Mouse (Mus musculus): ENCODE results near the gene Gm5108. TPM values are rescaled to one million over a fixed set of nuclear protein-coding genes. Genes with fewer than 3 reads are reported as not detected.

Gene Gm5108
- polyA plus RNA-seq, 1 experiment from 2014 or later: not detected

DNA sequence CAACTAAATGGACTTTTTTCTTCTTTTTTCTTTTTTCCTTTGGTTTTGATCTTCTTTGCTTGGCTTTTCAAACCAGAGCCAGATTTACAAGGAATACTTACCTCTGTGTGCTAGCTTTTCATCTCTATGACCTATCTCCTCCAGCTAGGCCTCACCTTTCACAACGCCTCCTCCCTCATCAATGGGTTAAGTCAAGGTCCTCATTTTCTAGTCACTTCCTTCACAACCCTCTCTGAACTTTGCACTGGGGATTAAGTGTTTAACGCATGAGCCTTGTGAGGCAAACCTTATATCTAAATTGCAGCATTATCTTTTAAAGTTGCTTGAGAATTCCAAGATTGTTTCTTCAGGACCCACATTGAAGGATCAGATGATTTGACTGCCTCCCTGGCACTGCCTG lies 63.0 kb downstream of the Gm5108 start:
- no peak overlapping the region for H3K27ac ChIP-seq

DNA sequence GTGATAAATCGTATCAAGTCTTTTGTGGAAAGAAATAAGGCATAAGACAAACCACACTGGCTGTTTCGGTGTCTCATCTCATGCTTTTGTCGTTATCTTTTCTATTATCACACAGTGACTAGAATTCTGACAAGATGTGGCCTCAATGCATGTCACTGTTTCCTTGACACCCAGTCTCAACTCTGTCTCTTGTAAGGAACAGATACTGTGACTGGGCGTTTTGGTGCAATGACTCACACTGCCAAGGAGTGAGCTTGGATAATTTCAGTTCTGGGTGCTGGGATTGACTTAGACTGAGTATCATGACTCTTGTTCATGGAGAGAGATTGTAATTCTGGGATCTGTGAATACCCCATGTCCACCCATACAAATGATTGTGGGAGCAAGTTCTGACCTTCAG lies 65.6 kb downstream of the Gm5108 start:
- no peaks in the 10 kb centered on the region for H3K9me3 ChIP-seq (replicated peaks; ENCODE audit: low read length)

More for the DNA sequence above, 63.0 kb downstream of the Gm5108 start:
- no peaks in the 10 kb centered on the region for H3K4me1 ChIP-seq (replicated peaks; ENCODE audit: insufficient read depth, low read length)
- H3K9me3 ChIP-seq (replicated peaks; ENCODE audit: low read length): no peaks in the 10 kb centered on the region
- no peak overlapping the region for H3K4me3 ChIP-seq (replicated peaks; ENCODE audit: low read depth, low read length)
- DNase-seq (ENCODE audit: low spot score) (no peak), ATAC-seq (replicated peaks; ENCODE audit: low FRiP score, low read depth) (no peak)
- H3K4me2 ChIP-seq (ENCODE audit: low read length): no peak overlapping the region
- no peaks in the 10 kb centered on the region for H3K36me3 ChIP-seq (ENCODE audit: insufficient read depth, low read length)
- TF ChIP-seq CTCF (IDR thresholded peaks at IDR 0.05; ENCODE audit: low read depth): no peak
- H3K27me3 ChIP-seq (ENCODE audit: insufficient read depth, low read length): no peaks in the 10 kb centered on the region
- no peak overlapping the region for H3K9ac ChIP-seq (ENCODE audit: low read depth, low read length)
- WGBS: 72% methylated on average over 2 of the region's 2 CpGs

DNA sequence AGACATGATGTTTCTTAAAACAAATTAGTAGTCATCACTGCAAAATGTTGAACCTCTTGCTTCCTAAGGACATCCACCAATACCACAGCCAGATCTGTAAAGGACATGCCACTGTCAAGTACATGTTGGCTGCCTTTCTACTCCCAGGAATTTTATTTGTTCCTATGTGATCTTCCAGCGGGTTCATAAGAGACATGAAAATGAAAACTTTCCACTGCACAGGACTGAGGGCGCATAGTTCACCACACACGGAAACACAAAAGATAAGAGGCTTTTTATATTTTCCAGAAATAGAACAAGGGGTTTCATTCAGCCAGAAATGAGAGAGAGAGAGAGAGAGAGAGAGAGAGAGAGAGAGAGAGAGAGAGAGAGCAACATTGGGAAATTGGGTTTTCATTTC lies 70.1 kb downstream of the Gm5108 start:
- Histone ChIP-seq H3K4me2 (ENCODE audit: low read length) (no peak overlapping the region), H3K9me3 (replicated peaks; ENCODE audit: low read length) (no peaks in the 10 kb centered on the region), H3K4me3 (replicated peaks; ENCODE audit: low read depth, low read length) (no peak overlapping the region), H3K27ac (no peak overlapping the region), H3K9ac (ENCODE audit: low read depth, low read length) (no peak overlapping the region), H3K4me1 (replicated peaks; ENCODE audit: insufficient read depth, low read length) (no peaks in the 10 kb centered on the region), H3K36me3 (ENCODE audit: insufficient read depth, low read length) (no peaks in the 10 kb centered on the region), H3K27me3 (ENCODE audit: insufficient read depth, low read length) (no peaks in the 10 kb centered on the region)
- ATAC-seq (replicated peaks; ENCODE audit: low FRiP score, low read depth) (no peak), DNase-seq (ENCODE audit: low spot score) (no peak)
- WGBS: 67% methylated on average over 3 of the region's 3 CpGs
- TF ChIP-seq CTCF (IDR thresholded peaks at IDR 0.05; ENCODE audit: low read depth): no peak

More for the DNA sequence above, 65.6 kb downstream of the Gm5108 start:
- H3K9ac ChIP-seq (ENCODE audit: low read depth, low read length): no peak overlapping the region
- ATAC-seq (replicated peaks; ENCODE audit: low FRiP score, low read depth) (no peak), DNase-seq (ENCODE audit: low spot score) (no peak)
- H3K27me3 ChIP-seq (ENCODE audit: insufficient read depth, low read length): no peaks in the 10 kb centered on the region
- TF ChIP-seq CTCF (IDR thresholded peaks at IDR 0.05; ENCODE audit: low read depth): no peak
- no peak overlapping the region for H3K4me3 ChIP-seq (replicated peaks; ENCODE audit: low read depth, low read length)
- no peak overlapping the region for H3K27ac ChIP-seq
- no peak overlapping the region for H3K4me2 ChIP-seq (ENCODE audit: low read length)
- no peaks in the 10 kb centered on the region for H3K4me1 ChIP-seq (replicated peaks; ENCODE audit: insufficient read depth, low read length)
- H3K36me3 ChIP-seq (ENCODE audit: insufficient read depth, low read length): no peaks in the 10 kb centered on the region
- WGBS: 89% methylated on average over 4 of the region's 4 CpGs

DNA sequence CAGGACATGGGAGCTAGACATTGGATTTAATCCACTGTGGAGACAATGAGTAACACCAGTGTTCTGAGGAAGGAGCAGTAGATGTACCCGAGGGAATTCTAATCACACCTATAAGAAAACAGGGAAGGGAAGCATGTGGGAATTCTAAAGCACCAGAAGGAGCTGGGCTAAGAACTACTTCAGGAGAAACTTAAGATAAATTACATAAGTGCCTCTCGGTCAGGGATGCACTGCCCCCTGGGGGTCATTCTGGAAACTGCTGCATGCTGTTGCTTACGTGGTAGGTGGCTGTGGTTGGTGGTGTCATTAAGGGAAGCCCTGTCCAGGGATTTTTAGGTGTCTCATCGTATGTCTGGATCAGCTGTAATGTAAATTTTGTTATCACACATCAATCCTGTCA lies 71.1 kb downstream of the Gm5108 start:
- DNase-seq (ENCODE audit: low spot score) (peak; percentile 85), ATAC-seq (replicated peaks; ENCODE audit: low FRiP score, low read depth) (no peak)
- Histone ChIP-seq H3K27me3 (ENCODE audit: insufficient read depth, low read length) (no peaks in the 10 kb centered on the region), H3K9ac (ENCODE audit: low read depth, low read length) (no peak overlapping the region), H3K4me2 (ENCODE audit: low read length) (no peak overlapping the region), H3K9me3 (replicated peaks; ENCODE audit: low read length) (no peaks in the 10 kb centered on the region), H3K36me3 (ENCODE audit: insufficient read depth, low read length) (no peaks in the 10 kb centered on the region), H3K4me1 (replicated peaks; ENCODE audit: insufficient read depth, low read length) (no peaks in the 10 kb centered on the region), H3K27ac (no peak overlapping the region), H3K4me3 (replicated peaks; ENCODE audit: low read depth, low read length) (no peak overlapping the region)
- 16% methylated on average over 4 of the region's 4 CpGs for WGBS
- peak; percentile 91 for TF ChIP-seq CTCF (IDR thresholded peaks at IDR 0.05; ENCODE audit: low read depth)

DNA sequence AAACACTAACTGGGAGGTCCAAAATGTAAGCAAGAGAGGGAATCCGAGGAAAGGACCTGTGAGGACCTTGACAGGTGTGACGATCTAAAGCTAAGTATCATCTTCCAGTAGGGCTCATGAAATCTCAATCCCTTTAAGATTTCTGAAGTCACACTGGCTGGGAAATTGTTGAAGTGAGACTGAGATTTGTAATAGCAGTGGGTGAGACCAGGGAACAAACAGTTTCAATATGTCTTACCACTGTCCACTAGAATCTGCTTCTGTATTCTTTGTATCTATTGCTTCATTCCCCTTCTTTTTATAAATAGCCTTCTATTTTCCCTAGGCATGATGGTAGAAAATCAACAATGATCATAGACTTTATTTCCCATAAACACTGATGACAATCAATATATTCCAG lies 79.4 kb downstream of the Gm5108 start:
- no peak overlapping the region for H3K4me3 ChIP-seq (replicated peaks; ENCODE audit: low read depth, low read length)
- no peaks in the 10 kb centered on the region for H3K4me1 ChIP-seq (replicated peaks; ENCODE audit: insufficient read depth, low read length)
- no peaks in the 10 kb centered on the region for H3K36me3 ChIP-seq (ENCODE audit: insufficient read depth, low read length)
- no peak overlapping the region for H3K9ac ChIP-seq (ENCODE audit: low read depth, low read length)
- DNase-seq (ENCODE audit: low spot score): no peak
- H3K9me3 ChIP-seq (replicated peaks; ENCODE audit: low read length): no peaks in the 10 kb centered on the region
- H3K27me3 ChIP-seq (ENCODE audit: insufficient read depth, low read length): no peaks in the 10 kb centered on the region
- no peak for TF ChIP-seq CTCF (IDR thresholded peaks at IDR 0.05; ENCODE audit: low read depth)
- 43% methylated on average over 2 of the region's 2 CpGs for WGBS
- ATAC-seq (replicated peaks; ENCODE audit: low FRiP score, low read depth): no peak
- no peak overlapping the region for H3K27ac ChIP-seq
- no peak overlapping the region for H3K4me2 ChIP-seq (ENCODE audit: low read length)

Other genes with a start within 250 kb of the Gm5108 start
- gene Atp8a1, start 94.2 kb upstream of the Gm5108 start, polyA plus RNA-seq (2015; fragmentation: Nextera tagmentation; extraction: Ambion mirVana): 7.9 and 8.7 TPM in 2 replicates
- not detected in 2 replicates for gene Gm21905, start 4.8 kb downstream of the Gm5108 start, polyA plus RNA-seq (2015; fragmentation: Nextera tagmentation; extraction: Ambion mirVana)
- gene Grxcr1, start 90.2 kb downstream of the Gm5108 start, polyA plus RNA-seq (2015; fragmentation: Nextera tagmentation; extraction: Ambion mirVana): not detected in 2 replicates